Mouse (Mus musculus): ENCODE measurements around the gene Klk14. TPM values are rescaled to one million over a fixed set of nuclear protein-coding genes. Genes with fewer than 3 reads are reported as not detected.
A peak's percentile ranks its signal among the peaks of the same experiment; 100 is the strongest.
"Not testable (repeated sequence)": the region's sequence is repeated elsewhere in the genome, so short reads cannot be mapped to it uniquely, and the experiment has no call there.

Gene Klk14
- polyA plus RNA-seq, 1 experiment from 2014 or later, result not detected

- Histone ChIP-seq H3K36me3 (ENCODE audit: control insufficient read depth, insufficient read depth, low read length) (no peaks in the 10 kb centered on the region), H3K9me3 (ENCODE audit: control insufficient read depth, low read length) (no peaks in the 10 kb centered on the region), H3K4me1 (ENCODE audit: control insufficient read depth, insufficient read depth, low read length) (peaks cover 8% of the 10 kb centered on the region), H3K4me2 (ENCODE audit: low read length) (no peak overlapping the region), H3K4me3 (replicated peaks; ENCODE audit: low read depth, low read length) (no peak overlapping the region), H3K27ac (replicated peaks; ENCODE audit: low read depth, low read length) (no peak overlapping the region), H3K27me3 (ENCODE audit: control insufficient read depth, insufficient read depth, low read length) (no peaks in the 10 kb centered on the region), H3K9ac (replicated peaks; ENCODE audit: low read length) (no peak overlapping the region)
- 20% methylated on average over 3 of the region's 3 CpGs for WGBS
- DNase-seq, result peak; percentile 13
- no peak for ATAC-seq (ENCODE audit: low FRiP score, low TSS enrichment)
These were observed 21.6 kb upstream of the Klk14 start for GRCm38 (mm10) chr7:43668582-43668981.

DNA sequence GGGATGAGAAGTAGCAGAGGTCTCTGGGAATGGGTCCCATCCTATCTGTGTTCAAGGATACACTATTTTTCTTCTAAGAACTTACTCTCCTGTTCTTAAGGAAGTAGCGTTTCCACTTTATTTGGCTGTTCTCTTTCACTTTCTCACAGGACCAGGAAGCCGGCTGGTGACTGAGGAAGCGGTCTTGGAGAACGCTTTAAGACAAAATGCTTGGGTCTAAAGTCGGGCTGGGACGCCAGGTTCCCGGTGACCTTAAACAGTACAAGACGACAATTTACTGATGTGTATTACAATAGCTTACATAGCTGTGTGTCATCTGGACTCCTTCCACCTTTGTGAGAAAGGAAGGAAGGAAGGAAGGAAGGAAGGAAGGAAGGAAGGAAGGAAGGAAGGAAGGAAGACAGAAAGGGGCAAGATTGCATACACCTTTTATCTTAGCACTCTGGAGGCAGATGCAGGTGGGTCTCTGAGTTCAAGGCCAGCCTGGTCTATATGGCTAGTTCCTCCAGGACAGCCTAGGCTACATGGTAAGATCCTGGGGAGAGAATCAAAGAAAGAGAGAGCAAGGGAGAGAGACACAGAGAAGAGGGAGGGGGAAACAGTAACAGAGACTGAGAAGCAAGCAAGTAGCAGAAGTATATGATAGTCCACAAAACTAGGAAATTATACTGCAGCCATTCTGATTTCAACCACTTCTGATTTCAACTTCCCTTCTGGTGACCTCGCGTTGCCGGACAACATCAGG lies 19.0 kb upstream of the Klk14 start:
- peak; percentile 21; the same call in 1 of the 2 replicates for ATAC-seq (ENCODE audit: low FRiP score, low TSS enrichment)
- WGBS, result 68% methylated on average over 11 of the region's 11 CpGs
- H3K27ac ChIP-seq (replicated peaks; ENCODE audit: low read depth, low read length), result no peak overlapping the region

DNA sequence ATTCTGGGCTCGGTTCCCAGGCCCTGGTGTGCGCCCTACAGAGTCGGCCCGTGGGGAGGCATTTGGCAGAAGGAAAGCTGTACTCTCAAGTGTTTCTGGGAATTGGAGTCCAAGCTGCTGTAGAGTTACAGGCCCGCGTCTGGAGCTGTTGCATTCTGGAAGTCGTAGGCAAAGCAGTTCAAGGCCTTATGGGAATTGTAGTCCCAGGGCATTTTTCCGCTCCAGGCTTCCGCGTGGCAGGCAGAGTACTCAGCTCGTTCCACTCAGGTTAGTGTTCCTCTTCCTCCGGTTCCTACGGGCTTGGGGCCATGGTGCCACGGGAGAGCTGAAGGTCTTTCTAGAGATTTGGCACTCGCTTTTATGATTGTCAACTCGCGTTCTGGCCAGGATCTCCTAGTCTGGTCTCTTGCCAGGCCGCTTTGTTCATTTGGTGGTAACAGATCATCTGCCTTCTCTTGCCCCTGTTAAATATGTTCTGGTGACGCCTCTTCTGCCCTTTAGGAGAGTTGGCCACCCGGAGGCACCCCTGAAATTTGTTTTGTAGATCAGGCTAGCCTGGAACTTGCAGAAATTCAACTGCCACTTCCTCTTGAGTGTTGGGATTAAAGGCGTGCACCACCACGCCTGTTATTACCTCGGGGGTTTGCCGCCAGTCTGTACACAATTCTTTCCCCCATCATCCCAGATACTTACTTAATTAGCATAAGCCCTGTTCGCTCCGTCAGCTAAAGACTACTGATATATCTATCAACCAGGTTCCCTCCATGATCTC lies 18.2 kb upstream of the Klk14 start, which contains the start of gene Ctu1:
Gene Ctu1, plus strand, starts transcription at position 208 of the 772 bp plus-strand sequence.
- H3K4me3 ChIP-seq (replicated peaks; ENCODE audit: low read depth, low read length), result peak within 1 kb of the TSS; percentile 59
- peaks cover 24% of the 10 kb centered on the region for H3K36me3 ChIP-seq (ENCODE audit: control insufficient read depth, insufficient read depth, low read length)
- under 1% methylated on average over 26 of the region's 26 CpGs for WGBS
- H3K27me3 ChIP-seq (ENCODE audit: control insufficient read depth, insufficient read depth, low read length), result no peaks in the 10 kb centered on the region
- peak within 1 kb of the TSS; percentile 87 for H3K4me2 ChIP-seq (ENCODE audit: low read length)
- H3K4me1 ChIP-seq (ENCODE audit: control insufficient read depth, insufficient read depth, low read length), result peaks cover 8% of the 10 kb centered on the region
- peak; percentile 96 for DNase-seq
- no peaks in the 10 kb centered on the region for H3K9me3 ChIP-seq (ENCODE audit: control insufficient read depth, low read length)
- peak; percentile 90 for ATAC-seq (ENCODE audit: low FRiP score, low TSS enrichment)
- H3K9ac ChIP-seq (replicated peaks; ENCODE audit: low read length), result peak within 1 kb of the TSS; percentile 66
- peak within 1 kb of the TSS; percentile 17; the same call in 1 of the 2 replicates for H3K27ac ChIP-seq (replicated peaks; ENCODE audit: low read depth, low read length)

More for the DNA sequence above, 19.0 kb upstream of the Klk14 start:
- no peaks in the 10 kb centered on the region for H3K27me3 ChIP-seq (ENCODE audit: control insufficient read depth, insufficient read depth, low read length)
- peaks cover 8% of the 10 kb centered on the region for H3K4me1 ChIP-seq (ENCODE audit: control insufficient read depth, insufficient read depth, low read length)
- no peak for DNase-seq
- H3K9me3 ChIP-seq (ENCODE audit: control insufficient read depth, low read length), result no peaks in the 10 kb centered on the region
- H3K9ac ChIP-seq (replicated peaks; ENCODE audit: low read length), result peak overlapping the region; percentile 66; the same call in 1 of the 2 replicates
- H3K36me3 ChIP-seq (ENCODE audit: control insufficient read depth, insufficient read depth, low read length), result peaks cover 17% of the 10 kb centered on the region
- H3K4me3 ChIP-seq (replicated peaks; ENCODE audit: low read depth, low read length), result peak overlapping the region; percentile 59
- H3K4me2 ChIP-seq (ENCODE audit: low read length), result peak overlapping the region; percentile 87

GRCm38 (mm10) chr7:43672581-43673260 lies 17.5 kb upstream of the Klk14 start:
- no peaks in the 10 kb centered on the region for H3K9me3 ChIP-seq (ENCODE audit: control insufficient read depth, low read length)
- H3K4me1 ChIP-seq (ENCODE audit: control insufficient read depth, insufficient read depth, low read length), result peaks cover 8% of the 10 kb centered on the region
- ATAC-seq (ENCODE audit: low FRiP score, low TSS enrichment), result no peak
- 14% methylated on average over 10 of the region's 10 CpGs for WGBS
- no peaks in the 10 kb centered on the region for H3K27me3 ChIP-seq (ENCODE audit: control insufficient read depth, insufficient read depth, low read length)
- H3K4me2 ChIP-seq (ENCODE audit: low read length), result peak overlapping the region; percentile 87
- H3K36me3 ChIP-seq (ENCODE audit: control insufficient read depth, insufficient read depth, low read length), result peaks cover 32% of the 10 kb centered on the region
- peak overlapping the region; percentile 66 for H3K9ac ChIP-seq (replicated peaks; ENCODE audit: low read length)
- peak overlapping the region; percentile 17; the same call in 1 of the 2 replicates for H3K27ac ChIP-seq (replicated peaks; ENCODE audit: low read depth, low read length)
- no peak for DNase-seq
- H3K4me3 ChIP-seq (replicated peaks; ENCODE audit: low read depth, low read length), result peak overlapping the region; percentile 59

DNA sequence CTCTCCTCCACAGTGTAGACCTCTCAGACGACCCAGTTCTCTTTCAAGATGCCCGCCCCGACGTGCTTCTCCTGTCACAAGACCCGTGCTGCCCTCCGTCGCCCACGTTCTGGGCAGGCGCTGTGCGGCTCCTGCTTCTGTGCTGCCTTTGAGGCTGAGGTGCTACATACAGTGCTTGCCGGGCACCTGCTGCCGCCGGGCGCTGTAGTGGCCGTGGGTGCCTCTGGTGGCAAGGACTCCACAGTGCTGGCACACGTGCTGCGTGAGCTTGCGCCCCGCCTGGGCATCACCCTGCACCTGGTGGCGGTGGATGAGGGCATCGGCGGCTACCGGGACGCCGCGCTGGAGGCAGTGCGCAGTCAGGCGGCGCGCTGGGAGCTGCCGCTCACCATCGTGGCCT lies 15.1 kb upstream of the Klk14 start:
- Histone ChIP-seq H3K4me1 (ENCODE audit: control insufficient read depth, insufficient read depth, low read length) (peaks cover 8% of the 10 kb centered on the region), H3K9ac (replicated peaks; ENCODE audit: low read length) (no peak overlapping the region), H3K4me2 (ENCODE audit: low read length) (no peak overlapping the region), H3K9me3 (ENCODE audit: control insufficient read depth, low read length) (no peaks in the 10 kb centered on the region), H3K4me3 (replicated peaks; ENCODE audit: low read depth, low read length) (no peak overlapping the region), H3K36me3 (ENCODE audit: control insufficient read depth, insufficient read depth, low read length) (peaks cover 39% of the 10 kb centered on the region), H3K27ac (replicated peaks; ENCODE audit: low read depth, low read length) (no peak overlapping the region), H3K27me3 (ENCODE audit: control insufficient read depth, insufficient read depth, low read length) (no peaks in the 10 kb centered on the region)
- no peak for ATAC-seq (ENCODE audit: low FRiP score, low TSS enrichment)
- 95% methylated on average over 32 of the region's 32 CpGs for WGBS
- DNase-seq, result no peak

- H3K4me2 ChIP-seq (ENCODE audit: low read length), result no peak overlapping the region
- H3K4me1 ChIP-seq (ENCODE audit: control insufficient read depth, insufficient read depth, low read length), result no peaks in the 10 kb centered on the region
- no peak overlapping the region for H3K9ac ChIP-seq (replicated peaks; ENCODE audit: low read length)
- peaks cover 39% of the 10 kb centered on the region for H3K36me3 ChIP-seq (ENCODE audit: control insufficient read depth, insufficient read depth, low read length)
- H3K27ac ChIP-seq (replicated peaks; ENCODE audit: low read depth, low read length), result no peak overlapping the region
- H3K27me3 ChIP-seq (ENCODE audit: control insufficient read depth, insufficient read depth, low read length), result no peaks in the 10 kb centered on the region
- no peak for ATAC-seq (ENCODE audit: low FRiP score, low TSS enrichment)
- H3K4me3 ChIP-seq (replicated peaks; ENCODE audit: low read depth, low read length), result no peak overlapping the region
- H3K9me3 ChIP-seq (ENCODE audit: control insufficient read depth, low read length), result no peaks in the 10 kb centered on the region
- peak; percentile 40 for DNase-seq
These were observed 11.7 kb upstream of the Klk14 start for GRCm38 (mm10) chr7:43678517-43678916.

GRCm38 (mm10) chr7:43680960-43681359 lies 9.3 kb upstream of the Klk14 start:
- no peaks in the 10 kb centered on the region for H3K4me1 ChIP-seq (ENCODE audit: control insufficient read depth, insufficient read depth, low read length)
- H3K9ac ChIP-seq (replicated peaks; ENCODE audit: low read length), result no peak overlapping the region
- H3K4me2 ChIP-seq (ENCODE audit: low read length), result no peak overlapping the region
- H3K4me3 ChIP-seq (replicated peaks; ENCODE audit: low read depth, low read length), result no peak overlapping the region
- 18% methylated on average over 5 of the region's 5 CpGs for WGBS
- ATAC-seq (ENCODE audit: low FRiP score, low TSS enrichment) (no peak), DNase-seq (peak; percentile 76)
- no peak overlapping the region for H3K27ac ChIP-seq (replicated peaks; ENCODE audit: low read depth, low read length)
- no peaks in the 10 kb centered on the region for H3K9me3 ChIP-seq (ENCODE audit: control insufficient read depth, low read length)
- H3K27me3 ChIP-seq (ENCODE audit: control insufficient read depth, insufficient read depth, low read length), result no peaks in the 10 kb centered on the region
- H3K36me3 ChIP-seq (ENCODE audit: control insufficient read depth, insufficient read depth, low read length), result peaks cover 25% of the 10 kb centered on the region

DNA sequence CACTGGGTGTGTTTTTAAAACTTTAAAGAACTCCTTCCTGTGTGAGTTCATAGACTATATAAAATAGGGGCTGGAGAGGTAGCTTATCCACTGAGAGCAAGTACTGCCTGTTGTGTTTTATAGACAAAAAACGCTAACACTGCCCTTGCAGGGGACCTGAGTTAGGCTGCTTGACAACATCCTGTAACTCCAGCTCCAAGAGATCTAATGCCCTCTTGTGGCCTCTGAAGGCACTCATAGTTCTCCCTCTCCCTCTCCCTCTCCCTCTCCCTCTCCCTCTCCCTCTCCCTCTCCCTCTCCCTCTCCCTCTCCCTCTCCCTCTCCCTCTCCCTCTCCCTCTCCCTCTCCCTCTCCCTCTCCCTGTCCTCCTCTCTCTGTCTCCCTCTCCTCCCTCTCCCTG lies 7.7 kb upstream of the Klk14 start:
- not testable (repeated sequence) for H3K9me3 ChIP-seq (ENCODE audit: control insufficient read depth, low read length); H3K27ac ChIP-seq (replicated peaks; ENCODE audit: low read depth, low read length); H3K27me3 ChIP-seq (ENCODE audit: control insufficient read depth, insufficient read depth, low read length); H3K4me2 ChIP-seq (ENCODE audit: low read length); H3K36me3 ChIP-seq (ENCODE audit: control insufficient read depth, insufficient read depth, low read length); ATAC-seq (ENCODE audit: low FRiP score, low TSS enrichment); H3K4me1 ChIP-seq (ENCODE audit: control insufficient read depth, insufficient read depth, low read length); H3K4me3 ChIP-seq (replicated peaks; ENCODE audit: low read depth, low read length); H3K9ac ChIP-seq (replicated peaks; ENCODE audit: low read length)
- 30% methylated on average over 1 of the region's 1 CpGs for WGBS
- DNase-seq, result peak; percentile 20
